Mouse (Mus musculus) hindbrain, embryonic 15.5 days (tissue): ENCODE data around the gene Arrdc5. TPM values are rescaled to one million over a fixed set of nuclear protein-coding genes. Genes with fewer than 3 reads are reported as not detected.
"Not testable (repeated sequence)": the region's sequence is repeated elsewhere in the genome, so short reads cannot be mapped to it uniquely, and the experiment has no call there.

ENCODE experiments used
- ATAC-seq: fragments of 200-750 bp; cut with Nextera tagmentation; 2 replicates; pipeline ENCODE4 v1.8.0; 2017; ENCODE audit warnings: low read depth, moderate number of reproducible peaks, moderate TSS enrichment; ENCODE audit not compliant: low FRiP score
- H3K27ac ChIP-seq: fragments of 300-500 bp; sonication (generic); replicated peaks from 2 replicates; pipeline ENCODE4 v1.5.1; 2015; ENCODE audit warnings: mild to moderate bottlenecking, inconsistent platforms
- H3K27me3 ChIP-seq: fragments of 300-500 bp; sonication (generic); 2 replicates; pipeline ENCODE4 v1.6.1; 2015; ENCODE audit warnings: control low read depth, inconsistent platforms
- H3K36me3 ChIP-seq: fragments of 300-500 bp; sonication (generic); 2 replicates; pipeline ENCODE4 v1.6.1; 2015; ENCODE audit warnings: control low read depth, inconsistent platforms
- H3K4me1 ChIP-seq: fragments of 300-500 bp; sonication (generic); replicated peaks from 2 replicates; pipeline ENCODE4 v1.6.1; 2015; ENCODE audit warnings: control low read depth, inconsistent platforms
- H3K4me2 ChIP-seq: fragments of 300-500 bp; sonication (generic); 2 replicates; pipeline ENCODE4 v1.6.1; 2015; ENCODE audit warnings: moderate library complexity, mild to moderate bottlenecking, inconsistent platforms
- H3K4me3 ChIP-seq: fragments of 300-500 bp; sonication (generic); 2 replicates; pipeline ENCODE4 v1.5.1; 2015; ENCODE audit warnings: mild to moderate bottlenecking, inconsistent platforms
- H3K9ac ChIP-seq: fragments of 300-500 bp; sonication (generic); 2 replicates; pipeline ENCODE4 v1.6.1; 2015; ENCODE audit warnings: inconsistent platforms
- H3K9me3 ChIP-seq: fragments of 300-500 bp; sonication (generic); 2 replicates; pipeline ENCODE4 v1.6.1; 2016; ENCODE audit warnings: control low read depth, inconsistent platforms
- WGBS: fragments of 180-500 bp; shearing (Covaris S2); methylation state at CpG from one replicate; pipeline ENCODE4 v1.1.7; 2015; 5-methylcytosine and 5-hydroxymethylcytosine counted together
- polyA plus RNA-seq: library from polyadenylated mRNA; unstranded; fragments of >200 nt; fragmentation: Nextera tagmentation; extraction: Ambion mirVana; gene quantifications from 2 replicates; pipeline ENCODE4 v1.2.1, GENCODE M21; 2015

The Arrdc5 gene
- polyA plus RNA-seq, 1 experiment from 2014 or later, result not detected

GRCm38 (mm10) chr17:56272644-56273043 is 27.4 kb downstream of the Arrdc5 start:
- H3K27ac ChIP-seq, result no peak overlapping the region
- H3K4me3 ChIP-seq, result no peak overlapping the region
- WGBS, result 91% methylated on average over 3 of the region's 3 CpGs
- H3K9ac ChIP-seq, result no peak overlapping the region
- no peaks in the 10 kb centered on the region for H3K9me3 ChIP-seq
- no peaks in the 10 kb centered on the region for H3K36me3 ChIP-seq
- ATAC-seq, result no peak
- H3K4me1 ChIP-seq, result peaks cover 29% of the 10 kb centered on the region
- H3K27me3 ChIP-seq, result no peaks in the 10 kb centered on the region
- H3K4me2 ChIP-seq, result no peak overlapping the region

DNA sequence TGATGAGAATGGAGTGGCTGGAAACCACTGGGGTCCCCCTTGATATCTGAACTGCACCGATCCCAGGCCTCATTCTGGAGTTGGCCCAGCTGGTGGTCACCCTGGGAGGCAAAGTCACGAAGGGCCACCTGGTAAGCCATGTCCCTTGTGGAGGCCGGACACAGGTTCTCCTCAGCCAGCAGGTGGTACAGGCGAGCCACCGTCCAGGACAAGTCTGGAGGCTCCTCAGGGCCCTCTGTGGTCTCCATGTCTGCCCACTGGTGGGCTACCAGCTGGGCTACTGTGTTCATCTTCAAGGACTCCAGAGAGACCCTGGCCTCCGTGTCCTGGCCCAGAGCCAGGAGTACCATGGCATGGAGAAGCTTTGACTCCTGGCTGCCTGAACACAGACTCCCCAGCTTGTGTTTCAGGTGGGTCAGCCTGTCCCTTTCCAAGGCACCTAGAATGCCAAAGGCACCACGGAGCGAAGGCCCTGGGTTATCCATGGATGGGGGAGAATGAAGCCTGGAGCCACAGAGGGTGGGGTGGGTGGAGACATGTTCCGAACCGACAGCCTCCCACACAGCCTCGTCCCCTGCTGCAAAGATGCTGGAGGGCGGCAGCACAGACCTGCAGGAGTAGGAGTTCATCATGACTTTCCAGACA is 28.4 kb downstream of the Arrdc5 start:
- H3K9me3 ChIP-seq, result no peaks in the 10 kb centered on the region
- H3K36me3 ChIP-seq, result no peaks in the 10 kb centered on the region
- H3K4me3 ChIP-seq, result no peak overlapping the region
- ATAC-seq, result no peak
- no peak overlapping the region for H3K27ac ChIP-seq
- H3K27me3 ChIP-seq, result no peaks in the 10 kb centered on the region
- H3K9ac ChIP-seq, result no peak overlapping the region
- 89% methylated on average over 12 of the region's 12 CpGs for WGBS
- H3K4me1 ChIP-seq, result peaks cover 21% of the 10 kb centered on the region
- no peak overlapping the region for H3K4me2 ChIP-seq

DNA sequence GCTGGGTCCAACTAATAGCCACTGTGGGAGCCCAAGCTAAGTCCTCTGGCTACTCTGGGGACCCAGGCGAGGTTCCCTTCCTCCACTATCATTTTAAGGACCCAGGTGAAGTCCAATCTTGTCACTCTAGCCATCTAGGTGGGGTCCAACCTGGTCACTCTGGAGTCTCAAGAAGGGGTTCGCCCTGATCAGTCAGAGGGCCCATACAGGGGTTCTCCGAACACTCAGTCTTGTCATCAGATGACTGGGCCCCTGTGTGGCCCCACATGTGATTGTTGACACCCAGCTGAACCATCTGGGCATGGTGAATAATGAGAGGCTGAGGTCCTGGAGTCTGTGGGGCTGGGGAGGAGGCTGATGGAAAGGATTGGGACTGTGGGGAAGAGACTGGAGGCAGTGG is 30.3 kb downstream of the Arrdc5 start:
- Histone ChIP-seq H3K9ac (peak overlapping the region; percentile 12; the same call in 1 of the 2 replicates), H3K4me3 (peak overlapping the region; percentile 38), H3K4me1 (peaks cover 12% of the 10 kb centered on the region), H3K36me3 (no peaks in the 10 kb centered on the region), H3K9me3 (no peaks in the 10 kb centered on the region), H3K27me3 (no peaks in the 10 kb centered on the region), H3K27ac (peak overlapping the region; percentile 76), H3K4me2 (peak overlapping the region; percentile 63)
- WGBS, result 68% methylated on average over 3 of the region's 3 CpGs
- ATAC-seq, result peak; percentile 19; the same call in 1 of the 2 replicates

DNA sequence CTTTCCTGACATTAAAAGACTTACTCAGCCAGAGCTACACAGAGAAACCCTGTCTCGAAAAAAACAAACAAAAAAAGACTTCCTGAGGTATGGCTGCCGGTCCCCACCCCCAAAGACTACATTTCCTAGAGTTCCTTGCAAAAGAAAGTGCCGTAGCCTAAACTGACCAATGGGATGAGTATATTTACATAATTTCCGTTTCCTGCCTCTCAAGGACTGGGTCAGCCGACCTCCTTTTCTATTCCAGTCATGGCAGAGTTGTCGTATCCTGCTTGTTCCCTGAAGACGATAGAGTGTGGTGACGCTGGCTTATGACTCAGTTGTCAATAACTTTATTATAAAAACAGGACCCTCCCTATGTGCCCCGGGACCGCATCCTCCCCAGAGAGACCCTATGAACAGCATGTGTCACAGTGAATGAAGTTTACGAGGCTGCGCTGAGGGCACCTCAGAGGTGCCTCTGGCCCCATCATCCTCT is 30.9 kb downstream of the Arrdc5 start:
- peak overlapping the region; percentile 63 for H3K4me2 ChIP-seq
- no peaks in the 10 kb centered on the region for H3K9me3 ChIP-seq
- H3K27ac ChIP-seq, result peak overlapping the region; percentile 76
- H3K9ac ChIP-seq, result peak overlapping the region; percentile 38
- H3K4me1 ChIP-seq, result peaks cover 12% of the 10 kb centered on the region
- no peaks in the 10 kb centered on the region for H3K27me3 ChIP-seq
- H3K4me3 ChIP-seq, result peak overlapping the region; percentile 38
- WGBS, result 24% methylated on average over 12 of the region's 12 CpGs
- peak; percentile 89 for ATAC-seq
- H3K36me3 ChIP-seq, result no peaks in the 10 kb centered on the region

GRCm38 (mm10) chr17:56266271-56266670 is 33.8 kb downstream of the Arrdc5 start:
- H3K36me3 ChIP-seq, result peaks cover 12% of the 10 kb centered on the region

GRCm38 (mm10) chr17:56265869-56266268 is 34.2 kb downstream of the Arrdc5 start:
- H3K9ac ChIP-seq, result no peak overlapping the region
- peaks cover 16% of the 10 kb centered on the region for H3K36me3 ChIP-seq
- peaks cover 34% of the 10 kb centered on the region for H3K4me1 ChIP-seq
- no peak overlapping the region for H3K4me3 ChIP-seq
- H3K4me2 ChIP-seq, result no peak overlapping the region
- WGBS, result 96% methylated on average over 3 of the region's 3 CpGs
- ATAC-seq, result no peak
- no peaks in the 10 kb centered on the region for H3K27me3 ChIP-seq
- H3K9me3 ChIP-seq, result no peaks in the 10 kb centered on the region
- no peak overlapping the region for H3K27ac ChIP-seq

More at GRCm38 (mm10) chr17:56266271-56266670, 33.8 kb downstream of the Arrdc5 start:
- Histone ChIP-seq H3K4me3 (no peak overlapping the region), H3K4me1 (peaks cover 30% of the 10 kb centered on the region), H3K9me3 (no peaks in the 10 kb centered on the region), H3K4me2 (no peak overlapping the region), H3K27me3 (no peaks in the 10 kb centered on the region), H3K9ac (no peak overlapping the region), H3K27ac (no peak overlapping the region)
- ATAC-seq, result no peak
- WGBS, result 63% methylated on average over 3 of the region's 3 CpGs

- Histone ChIP-seq H3K4me1 (peaks cover 42% of the 10 kb centered on the region), H3K4me2 (no peak overlapping the region), H3K27me3 (no peaks in the 10 kb centered on the region), H3K36me3 (peaks cover 22% of the 10 kb centered on the region), H3K9ac (no peak overlapping the region), H3K4me3 (no peak overlapping the region), H3K27ac (no peak overlapping the region), H3K9me3 (no peaks in the 10 kb centered on the region)
- WGBS, result 94% methylated on average over 4 of the region's 4 CpGs
- no peak for ATAC-seq
Measured at GRCm38 (mm10) chr17:56265011-56265410, 35.1 kb downstream of the Arrdc5 start.

DNA sequence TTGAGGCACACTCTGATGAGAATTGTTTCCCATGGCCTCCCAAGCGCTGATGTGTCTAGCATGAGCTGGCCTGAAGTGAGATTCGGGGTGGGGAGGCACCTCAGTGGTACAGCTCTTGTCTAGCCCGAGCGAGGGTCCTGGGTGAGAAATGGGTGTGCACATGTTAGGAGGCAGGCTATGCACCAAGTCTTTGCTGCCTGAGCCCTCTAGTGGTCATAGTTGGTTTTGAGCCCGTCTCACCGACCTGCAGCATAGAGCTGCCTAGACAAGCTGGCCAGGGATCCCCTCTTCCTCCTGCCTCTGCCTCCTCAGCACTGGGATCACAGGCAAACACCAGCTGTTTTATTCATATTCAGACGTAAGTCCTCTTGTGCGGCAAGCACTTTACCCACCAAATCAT is 36.1 kb downstream of the Arrdc5 start:
- Histone ChIP-seq H3K4me2 (no peak overlapping the region), H3K4me3 (no peak overlapping the region), H3K9ac (no peak overlapping the region), H3K36me3 (peaks cover 32% of the 10 kb centered on the region), H3K27ac (no peak overlapping the region), H3K9me3 (no peaks in the 10 kb centered on the region), H3K27me3 (no peaks in the 10 kb centered on the region), H3K4me1 (peaks cover 47% of the 10 kb centered on the region)
- peak; percentile 59; the same call in 1 of the 2 replicates for ATAC-seq
- WGBS, result 20% methylated on average over 8 of the region's 8 CpGs

DNA sequence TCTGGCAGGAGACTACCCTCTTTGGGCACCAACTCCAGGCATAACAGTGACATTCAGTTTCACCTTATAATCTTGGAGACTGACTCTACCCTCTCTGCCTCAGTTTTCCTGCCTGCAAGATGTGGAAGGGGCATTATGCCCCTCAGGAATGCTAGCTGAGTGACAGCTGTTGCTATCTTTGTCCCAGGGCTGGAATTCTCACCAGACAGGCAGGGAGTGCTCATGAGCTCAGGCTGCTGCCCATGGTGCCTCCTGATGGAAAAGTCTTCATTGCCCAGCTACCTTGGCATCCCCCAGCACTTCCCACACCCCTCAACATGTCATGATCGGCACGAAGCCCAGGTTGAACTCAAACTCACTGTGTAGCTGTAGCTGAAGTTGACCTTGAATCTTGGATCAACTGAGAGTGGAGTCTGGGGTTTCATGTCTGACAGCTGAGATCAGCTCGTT is 37.4 kb downstream of the Arrdc5 start:
- Histone ChIP-seq H3K4me1 (peaks cover 54% of the 10 kb centered on the region), H3K9me3 (no peaks in the 10 kb centered on the region), H3K36me3 (peaks cover 37% of the 10 kb centered on the region), H3K27ac (no peak overlapping the region), H3K4me3 (no peak overlapping the region), H3K9ac (no peak overlapping the region), H3K4me2 (no peak overlapping the region), H3K27me3 (no peaks in the 10 kb centered on the region)
- no peak for ATAC-seq
- 85% methylated on average over 3 of the region's 3 CpGs for WGBS

GRCm38 (mm10) chr17:56261166-56261565 is 38.9 kb downstream of the Arrdc5 start:
- ATAC-seq, result no peak
- H3K27ac ChIP-seq, result no peak overlapping the region
- peaks cover 59% of the 10 kb centered on the region for H3K4me1 ChIP-seq
- H3K27me3 ChIP-seq, result no peaks in the 10 kb centered on the region
- WGBS, result 70% methylated on average over 3 of the region's 3 CpGs
- H3K36me3 ChIP-seq, result peaks cover 37% of the 10 kb centered on the region
- no peak overlapping the region for H3K4me3 ChIP-seq
- no peak overlapping the region for H3K4me2 ChIP-seq
- H3K9me3 ChIP-seq, result no peaks in the 10 kb centered on the region
- H3K9ac ChIP-seq, result no peak overlapping the region

DNA sequence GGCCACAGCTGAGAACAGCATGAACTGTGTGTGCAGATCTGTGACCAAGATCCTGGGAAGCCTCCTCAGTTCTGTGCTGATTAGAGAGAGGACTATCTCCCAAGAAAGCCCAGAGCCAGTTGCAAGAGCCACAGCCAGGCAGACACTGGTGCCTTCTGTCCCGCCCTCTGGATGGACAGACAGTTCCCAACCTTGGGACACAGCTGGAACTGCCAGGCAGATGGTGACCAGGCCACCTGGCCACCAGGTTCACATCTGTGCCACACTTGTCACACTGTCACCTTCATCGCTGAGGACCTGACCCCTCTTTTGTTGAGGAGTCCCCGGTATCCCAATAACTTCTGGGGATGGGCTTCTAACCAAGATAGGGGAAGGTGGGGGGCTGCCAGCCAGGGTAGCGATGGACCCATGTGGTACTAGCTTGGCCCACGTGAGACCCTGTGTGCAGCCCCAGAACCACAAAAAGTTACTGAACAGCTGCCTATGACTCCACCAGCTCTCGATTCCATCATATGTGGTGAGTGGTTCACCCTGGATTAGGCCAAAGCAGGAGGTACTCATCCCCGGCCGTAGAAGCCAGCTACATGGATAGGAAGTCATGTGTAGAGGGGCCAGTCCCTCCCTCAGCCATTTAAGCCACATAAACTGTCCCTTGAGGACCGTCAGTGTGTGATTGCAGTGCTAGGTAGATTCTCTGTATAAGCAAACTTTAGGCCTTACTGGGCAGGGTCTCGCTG is 40.6 kb downstream of the Arrdc5 start:
- peaks cover 70% of the 10 kb centered on the region for H3K4me1 ChIP-seq
- no peaks in the 10 kb centered on the region for H3K9me3 ChIP-seq
- ATAC-seq, result no peak
- no peaks in the 10 kb centered on the region for H3K27me3 ChIP-seq
- H3K27ac ChIP-seq, result no peak overlapping the region
- no peak overlapping the region for H3K9ac ChIP-seq
- no peak overlapping the region for H3K4me3 ChIP-seq
- 90% methylated on average over 10 of the region's 10 CpGs for WGBS
- H3K36me3 ChIP-seq, result peaks cover 37% of the 10 kb centered on the region
- H3K4me2 ChIP-seq, result peak overlapping the region; percentile 95

- H3K9me3 ChIP-seq, H3K4me3 ChIP-seq, H3K27me3 ChIP-seq, H3K27ac ChIP-seq, H3K9ac ChIP-seq, ATAC-seq: not testable (repeated sequence)
- H3K4me1 ChIP-seq, result peaks cover 70% of the 10 kb centered on the region
- H3K36me3 ChIP-seq, result peaks cover 37% of the 10 kb centered on the region
- 88% methylated on average over 2 of the region's 2 CpGs for WGBS
- H3K4me2 ChIP-seq, result peak overlapping the region; percentile 95
Measured at GRCm38 (mm10) chr17:56258812-56259211, 41.3 kb downstream of the Arrdc5 start.
